Mouse (Mus musculus) kidney, postnatal 25 days (tissue): ENCODE results near the gene Cd2.

Experiments
- DNase-seq, 2 experiments: peaks; one replicate each; pipeline ENCODE4 v3.0.0; 2021; ENCODE audit warnings: mixed read lengths in 2 of 2

The Cd2 gene

GRCm38 (mm10) chr3:101292611-101293010 is 4.9 kb upstream of the Cd2 start:
- no peak for DNase-seq

DNA sequence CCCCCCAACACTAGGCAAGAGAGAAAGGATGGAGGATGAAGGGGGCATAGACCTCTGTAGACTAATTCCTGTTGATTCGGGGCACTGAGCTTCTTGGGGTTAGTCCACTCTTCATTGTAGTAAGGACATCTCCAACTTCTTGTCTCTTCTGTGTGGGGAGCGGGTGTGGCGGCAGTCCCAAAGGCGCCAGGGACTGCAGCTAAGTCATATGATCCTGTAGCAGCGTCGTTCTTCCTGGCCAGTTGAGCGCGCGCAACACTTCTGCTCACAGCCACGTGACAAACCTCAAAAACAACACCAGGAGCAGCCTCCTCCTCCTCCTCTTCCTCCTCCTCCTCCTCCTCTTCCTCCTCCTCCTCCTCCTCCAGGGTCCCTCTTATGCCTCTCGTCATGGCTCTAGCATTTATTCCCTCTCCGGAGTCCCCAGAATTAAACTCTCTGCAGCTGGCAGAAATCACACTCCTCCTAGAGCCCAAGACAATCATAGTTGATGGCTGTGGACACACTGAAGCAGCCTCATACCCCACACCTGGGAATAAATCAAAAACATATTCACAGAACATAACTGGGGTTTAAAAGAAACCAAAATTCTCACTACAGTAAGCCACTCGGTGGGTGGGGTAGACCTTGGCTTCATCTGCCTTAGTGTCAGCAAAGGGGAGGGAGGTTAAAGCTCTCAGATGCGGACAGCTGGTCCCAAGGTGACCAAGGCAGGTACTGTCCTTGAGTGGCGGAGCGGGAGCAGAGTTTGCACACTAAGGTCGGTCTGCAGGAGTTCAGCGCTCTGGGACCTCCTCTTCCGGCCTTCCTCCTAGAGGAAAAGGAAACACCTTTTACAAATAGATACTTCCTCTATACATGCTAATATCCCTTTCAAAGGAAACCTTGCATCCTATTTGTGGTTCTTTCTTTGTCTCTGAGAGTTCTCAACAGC is 3.1 kb upstream of the Cd2 start:
- DNase-seq = no peak

- no peak for DNase-seq
These were observed 2.3 kb upstream of the Cd2 start for GRCm38 (mm10) chr3:101290036-101290435.

- no peak for DNase-seq
These were observed 1.7 kb upstream of the Cd2 start for GRCm38 (mm10) chr3:101289406-101289805.

- DNase-seq = no peak
These were observed 1.1 kb downstream of the Cd2 start for GRCm38 (mm10) chr3:101286336-101287325.

- no peak for DNase-seq
These were observed 1.9 kb downstream of the Cd2 start for GRCm38 (mm10) chr3:101285851-101286250.

GRCm38 (mm10) chr3:101285021-101285615 is 2.6 kb downstream of the Cd2 start:
- DNase-seq = no peak

GRCm38 (mm10) chr3:101283869-101284706 is 3.7 kb downstream of the Cd2 start:
- no peak for DNase-seq

DNA sequence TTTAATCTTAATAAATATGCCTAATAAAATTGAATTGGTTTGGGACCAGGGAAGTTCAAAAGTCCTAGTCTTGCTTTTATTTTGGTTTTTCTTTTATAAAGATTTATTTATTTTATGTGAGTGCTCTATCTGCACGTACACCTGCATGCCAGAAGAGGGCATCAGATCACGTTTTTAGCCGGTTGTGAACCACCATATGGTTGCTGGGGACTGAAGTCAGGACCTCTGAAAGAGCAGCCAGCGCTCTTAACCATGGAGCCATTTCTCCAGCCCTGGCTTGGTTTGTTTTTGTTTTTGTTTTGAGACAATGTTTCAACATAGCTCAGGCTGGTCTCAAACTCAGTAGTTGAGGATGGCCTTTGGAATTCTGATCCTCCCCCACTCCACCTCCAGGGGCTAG is 4.3 kb downstream of the Cd2 start:
- DNase-seq = no peak

DNA sequence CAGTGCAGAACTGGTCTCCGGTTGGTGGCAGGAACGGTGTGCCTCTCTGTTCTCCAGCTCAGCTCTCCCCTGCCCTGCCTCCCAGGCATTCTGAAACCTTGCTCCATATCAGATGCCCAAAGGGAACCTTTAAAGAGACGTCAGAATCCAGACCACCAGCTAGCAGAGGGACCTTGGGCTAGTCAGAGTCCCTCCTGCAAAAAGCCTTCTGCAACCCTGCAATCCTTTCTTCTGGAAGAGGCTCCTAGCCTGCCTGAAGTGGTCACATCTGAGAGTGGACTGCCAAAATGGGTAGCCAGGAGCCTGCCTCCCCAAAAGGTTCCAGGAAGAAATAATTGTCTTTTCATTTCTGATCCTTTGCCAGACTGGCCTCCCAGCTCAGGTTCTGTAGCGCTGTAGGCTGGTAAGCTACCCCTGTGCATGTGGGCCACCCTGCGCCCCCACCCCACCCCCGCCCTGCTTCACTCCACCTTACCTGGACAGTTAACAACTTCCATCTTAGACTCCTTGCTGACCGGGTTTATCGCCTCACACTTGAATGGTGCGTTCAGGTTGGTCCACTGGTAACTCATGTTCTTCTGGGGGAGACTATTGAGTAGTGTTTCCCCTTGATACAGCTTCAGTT is 5.1 kb downstream of the Cd2 start:
- no peak for DNase-seq

DNA sequence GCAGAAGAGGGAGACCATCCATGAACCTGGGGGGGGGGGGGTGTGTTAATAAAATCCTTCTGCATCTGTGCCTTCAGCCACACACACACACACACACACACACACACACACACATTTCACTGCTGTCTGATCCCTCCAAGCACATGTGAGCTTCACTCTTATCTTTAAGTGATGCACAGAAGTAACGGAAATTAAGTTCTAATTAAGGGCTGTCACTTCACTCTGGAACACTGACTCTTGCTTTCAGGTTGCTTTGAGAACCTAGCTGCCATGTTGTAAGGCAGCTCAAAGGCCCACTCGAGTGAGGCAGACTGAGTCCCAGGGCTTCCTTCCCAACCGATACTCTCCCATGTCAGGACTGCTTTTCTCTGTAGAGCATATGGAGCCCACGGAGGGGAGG is 5.9 kb downstream of the Cd2 start:
- DNase-seq = no peak

GRCm38 (mm10) chr3:101280348-101281311 is 7.1 kb downstream of the Cd2 start:
- peak; percentile 13 to 52 for DNase-seq

GRCm38 (mm10) chr3:101279561-101279960 is 8.2 kb downstream of the Cd2 start:
- DNase-seq = no peak

- DNase-seq = no peak
These were observed 9.3 kb downstream of the Cd2 start for GRCm38 (mm10) chr3:101278396-101278795.

DNA sequence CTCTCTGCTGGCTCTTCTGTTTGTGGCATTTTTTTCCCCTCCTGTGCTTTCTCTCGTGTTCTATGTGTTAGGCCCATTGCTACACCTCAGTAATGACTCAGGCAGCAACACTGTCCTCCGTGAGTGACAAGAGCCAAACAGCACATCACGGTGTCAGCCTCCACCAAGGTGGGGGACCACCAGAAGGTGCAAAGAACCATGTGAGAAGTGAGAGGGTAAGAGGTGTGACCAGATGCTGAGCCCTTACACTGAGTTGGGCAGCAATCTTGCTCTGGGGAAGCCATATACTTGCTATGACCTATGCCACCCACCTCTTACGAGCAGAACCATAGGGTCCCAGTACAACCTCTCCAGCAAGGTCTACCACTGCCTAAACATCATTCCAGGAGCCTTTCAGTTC is 9.9 kb downstream of the Cd2 start:
- no peak for DNase-seq

DNA sequence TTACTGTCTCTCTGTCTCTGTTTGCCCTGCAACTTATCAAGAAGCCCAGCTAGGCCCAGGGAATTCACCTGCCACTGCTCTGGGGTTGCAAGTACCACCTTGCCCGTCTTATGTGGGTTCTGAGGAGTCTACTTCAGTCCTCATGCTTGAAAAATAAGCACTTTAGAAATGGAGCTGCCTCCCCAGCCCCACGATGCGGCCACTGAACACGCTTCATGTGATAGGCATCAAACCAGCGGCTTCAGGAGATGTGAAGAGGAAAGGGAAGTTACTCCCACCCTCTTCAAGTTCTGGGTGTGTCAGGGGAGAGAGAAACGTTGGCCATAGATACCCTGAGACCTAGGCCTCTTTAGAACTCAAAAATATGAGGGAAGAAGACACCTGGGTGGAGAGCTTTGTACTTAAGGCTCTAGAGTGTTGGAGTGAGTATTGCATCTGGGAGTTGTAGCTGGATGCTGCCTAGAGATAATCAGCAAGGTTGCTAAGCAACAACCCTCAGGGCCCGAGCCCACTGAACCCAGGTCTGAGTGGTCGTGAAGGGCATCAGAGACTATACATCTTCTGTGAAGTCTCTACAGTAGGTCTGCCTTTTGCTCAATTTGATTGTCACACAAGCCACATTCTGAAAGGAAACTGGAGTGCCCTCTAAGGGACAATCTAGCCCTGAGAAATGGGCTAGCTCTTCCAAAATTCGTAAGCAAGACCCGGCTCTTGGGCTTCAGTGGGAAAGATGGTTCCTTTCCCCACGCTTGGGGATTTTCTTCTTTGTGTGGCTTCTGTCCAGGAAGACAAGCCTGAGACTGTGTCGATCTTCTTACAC is 11.0 kb downstream of the Cd2 start:
- DNase-seq = no peak

- DNase-seq = no peak
These were observed 12.0 kb downstream of the Cd2 start for GRCm38 (mm10) chr3:101275636-101276300.

- no peak for DNase-seq
These were observed 12.9 kb downstream of the Cd2 start for GRCm38 (mm10) chr3:101274794-101275193.
